Mouse (Mus musculus): ENCODE results near the gene Zfp978. TPM values are rescaled to one million over a fixed set of nuclear protein-coding genes. Genes with fewer than 3 reads are reported as not detected.
"Not testable (repeated sequence)": the region's sequence is repeated elsewhere in the genome, so short reads cannot be mapped to it uniquely, and the experiment has no call there.

Gene Zfp978
- polyA plus RNA-seq, 1 experiment from 2014 or later: not detected

DNA sequence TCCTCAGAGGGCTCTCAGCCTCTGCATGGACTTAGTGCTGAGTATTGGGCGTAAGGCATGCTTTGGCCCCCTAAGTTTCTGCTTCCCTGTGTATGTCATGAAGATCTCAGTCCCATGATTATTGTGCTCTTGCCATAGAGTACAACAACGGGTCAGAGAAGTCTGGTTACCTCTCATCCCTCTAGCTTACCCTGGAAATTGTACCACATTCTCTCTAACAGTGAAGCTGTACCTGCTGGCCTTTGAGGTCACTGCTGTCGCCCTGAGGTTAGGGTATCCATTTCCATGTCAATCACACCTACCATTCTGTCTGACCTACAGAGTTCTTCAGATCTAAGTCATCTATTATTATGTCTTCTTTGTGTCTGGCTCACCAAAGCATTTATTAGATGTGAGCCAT lies 62.0 kb downstream of the Zfp978 start:
- Histone ChIP-seq H3K36me3 (no peaks in the 10 kb centered on the region), H3K4me3 (no peak overlapping the region), H3K4me2 (replicated peaks) (no peak overlapping the region), H3K9ac (no peak overlapping the region), H3K27ac (no peak overlapping the region), H3K4me1 (no peaks in the 10 kb centered on the region), H3K27me3 (no peaks in the 10 kb centered on the region), H3K9me3 (replicated peaks) (peaks cover 51% of the 10 kb centered on the region)
- ATAC-seq (ENCODE audit: low FRiP score): no peak; the same call in 1 of the 2 replicates
- WGBS: 48% methylated on average over 3 of the region's 3 CpGs

DNA sequence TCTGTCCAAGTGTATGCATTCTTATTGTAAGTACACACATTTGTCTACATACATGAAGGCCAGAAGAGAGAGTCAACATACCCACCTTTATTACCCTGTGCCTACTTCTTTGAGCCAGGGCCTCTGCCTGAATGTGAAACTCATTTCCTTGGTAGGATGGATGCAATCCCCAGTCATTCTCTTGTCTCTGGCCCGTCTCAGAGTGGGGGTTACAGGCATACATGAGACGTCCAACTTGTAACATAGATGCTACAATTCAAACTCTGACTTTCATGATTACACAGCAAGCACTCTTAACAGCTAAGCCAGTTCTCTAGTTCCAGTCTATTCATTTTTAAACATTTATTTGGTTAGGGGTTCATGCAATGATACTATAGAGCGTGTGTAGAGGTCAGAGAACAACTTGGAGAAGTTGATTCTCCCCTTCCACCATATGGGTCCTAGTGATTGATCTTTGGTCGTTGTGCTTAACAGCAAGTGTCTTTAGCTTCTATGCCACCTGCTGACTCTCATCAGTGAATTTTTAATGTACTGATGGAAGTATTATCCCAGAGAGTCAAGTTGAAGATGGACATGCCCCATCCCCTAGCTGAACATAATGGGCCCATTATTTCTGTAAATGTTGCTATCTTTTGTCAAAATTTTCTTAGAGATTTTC lies 62.7 kb downstream of the Zfp978 start:
- Histone ChIP-seq H3K9ac (no peak overlapping the region), H3K9me3 (replicated peaks) (peaks cover 50% of the 10 kb centered on the region), H3K4me1 (no peaks in the 10 kb centered on the region), H3K27me3 (no peaks in the 10 kb centered on the region), H3K36me3 (no peaks in the 10 kb centered on the region), H3K4me2 (replicated peaks) (no peak overlapping the region), H3K4me3 (no peak overlapping the region), H3K27ac (no peak overlapping the region)
- WGBS: 61% methylated on average over 4 of the region's 4 CpGs
- ATAC-seq (ENCODE audit: low FRiP score): 0 out of 2 replicates have a peak, but pooled peaks have one; percentile 8

DNA sequence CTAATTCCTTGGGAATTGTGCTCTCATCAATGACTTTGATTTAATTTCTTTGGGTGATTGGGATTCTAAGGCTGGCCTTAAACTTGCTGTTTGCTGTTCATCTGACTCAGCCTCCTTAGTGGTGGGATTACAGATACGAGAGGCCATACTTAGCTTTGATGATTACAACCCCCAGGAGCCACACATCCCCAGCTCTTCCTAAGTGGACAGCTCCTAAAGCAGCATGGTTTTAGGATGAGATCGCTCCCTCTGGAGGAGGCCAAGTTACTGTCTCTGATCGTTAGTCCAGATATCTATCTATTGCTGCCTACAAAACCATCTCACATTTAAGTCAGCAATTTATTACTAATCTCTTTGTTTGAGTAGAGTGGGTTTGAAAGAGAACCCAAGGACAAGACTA lies 63.3 kb downstream of the Zfp978 start:
- not testable (repeated sequence) for H3K4me2 ChIP-seq (replicated peaks); H3K4me1 ChIP-seq; H3K9ac ChIP-seq; H3K36me3 ChIP-seq; H3K27me3 ChIP-seq; H3K4me3 ChIP-seq; H3K27ac ChIP-seq; ATAC-seq (ENCODE audit: low FRiP score)
- WGBS: 52% methylated on average over 3 of the region's 3 CpGs
- H3K9me3 ChIP-seq (replicated peaks): peaks cover 47% of the 10 kb centered on the region

DNA sequence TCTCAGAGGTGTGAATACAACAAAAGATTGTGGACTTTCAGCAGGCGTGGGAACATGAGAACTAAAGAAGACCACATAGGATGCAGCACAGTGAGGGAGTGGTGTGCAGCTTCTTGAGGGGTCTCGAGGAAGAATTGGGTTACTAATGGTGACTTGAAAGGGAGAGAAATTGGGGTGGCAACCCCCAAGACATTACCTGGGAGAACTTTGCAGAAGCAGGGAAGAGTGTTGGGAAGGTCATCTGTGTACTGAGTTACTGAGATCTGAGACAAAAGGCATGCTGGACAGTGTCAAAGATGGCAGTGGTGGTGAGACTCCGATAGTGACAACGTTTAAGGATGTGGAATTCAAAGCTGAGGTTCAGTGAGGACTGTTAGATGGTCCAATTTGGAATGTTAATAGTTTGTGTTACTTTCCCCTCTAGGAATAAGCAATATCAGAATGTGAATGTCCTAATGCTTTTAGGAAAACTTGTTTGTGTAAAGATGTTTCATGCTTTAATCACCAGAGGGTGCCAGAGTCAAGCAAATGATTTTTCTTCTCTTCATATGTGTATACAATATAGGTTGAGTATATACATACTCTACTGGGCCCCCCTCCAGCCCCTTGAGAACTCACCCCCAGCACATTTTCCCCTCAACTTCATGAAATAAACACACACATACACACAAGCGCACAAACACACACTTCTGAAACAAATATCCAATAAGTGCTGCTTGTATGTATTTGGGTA lies 64.7 kb downstream of the Zfp978 start:
- ATAC-seq (ENCODE audit: low FRiP score); H3K9ac ChIP-seq; H3K36me3 ChIP-seq; H3K27me3 ChIP-seq; H3K4me3 ChIP-seq; H3K4me2 ChIP-seq (replicated peaks); H3K27ac ChIP-seq; H3K4me1 ChIP-seq: not testable (repeated sequence)
- WGBS: 56% methylated on average over 5 of the region's 5 CpGs
- peaks cover 40% of the 10 kb centered on the region for H3K9me3 ChIP-seq (replicated peaks)

DNA sequence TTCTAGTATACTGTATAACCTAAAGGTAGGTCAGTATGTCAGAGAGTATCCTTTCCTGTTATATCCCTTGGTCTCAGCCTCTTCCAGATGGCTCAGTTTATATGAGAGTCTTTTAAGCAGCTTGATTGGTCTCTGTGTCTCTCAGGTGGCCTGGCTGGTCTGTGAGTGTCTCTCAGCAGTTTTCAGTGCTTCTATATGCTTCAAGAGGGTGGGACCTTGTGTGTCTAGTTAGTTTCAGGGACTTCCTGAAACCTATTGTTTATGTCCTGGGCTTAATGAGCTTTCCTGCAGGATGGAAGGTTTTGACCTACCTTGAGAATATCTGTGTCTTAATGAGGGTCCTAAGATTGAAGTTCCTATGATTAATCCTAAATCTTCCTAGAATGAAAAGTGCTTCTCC lies 69.5 kb downstream of the Zfp978 start:
- Histone ChIP-seq H3K27me3 (no peaks in the 10 kb centered on the region), H3K4me2 (replicated peaks) (no peak overlapping the region), H3K9ac (no peak overlapping the region), H3K27ac (no peak overlapping the region), H3K4me1 (no peaks in the 10 kb centered on the region), H3K4me3 (no peak overlapping the region), H3K36me3 (no peaks in the 10 kb centered on the region), H3K9me3 (replicated peaks) (peaks cover 30% of the 10 kb centered on the region)
- no peak for ATAC-seq (ENCODE audit: low FRiP score)

DNA sequence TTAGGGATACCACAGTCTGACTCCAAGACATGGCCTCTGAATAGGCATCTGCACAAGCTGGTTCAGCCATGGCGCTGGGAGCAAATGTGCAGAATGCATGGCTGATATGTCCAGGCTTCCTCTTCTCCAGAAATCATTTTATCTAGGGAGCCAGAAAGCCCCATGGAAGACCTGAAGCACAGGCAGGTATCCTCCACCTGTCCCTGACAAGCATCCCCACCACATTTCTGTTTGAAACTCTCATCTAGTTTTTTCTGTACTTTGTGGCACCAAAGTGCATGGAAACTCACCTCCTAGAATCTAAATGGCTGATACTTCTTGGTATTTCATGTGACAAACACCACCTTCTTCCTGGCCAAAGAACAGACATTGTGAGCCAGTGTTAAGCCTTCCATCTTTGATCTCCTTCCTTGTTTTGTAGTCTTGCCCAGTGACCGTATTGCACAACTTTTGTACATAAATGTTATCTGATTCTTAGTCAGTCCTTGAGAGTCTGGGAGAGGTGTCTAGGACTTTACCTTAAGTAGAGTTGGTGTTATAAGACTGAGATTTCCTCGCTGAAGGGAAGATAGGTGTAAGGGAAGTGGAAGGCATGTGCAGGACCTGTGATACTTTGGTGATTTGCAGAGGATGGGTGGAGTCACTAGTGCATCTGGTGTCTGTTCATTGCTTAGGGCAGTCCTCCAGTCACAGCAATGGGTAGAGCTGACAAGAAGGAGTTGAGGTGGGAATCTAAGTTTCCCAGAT lies 70.8 kb downstream of the Zfp978 start:
- H3K4me2 ChIP-seq (replicated peaks); H3K27ac ChIP-seq; H3K36me3 ChIP-seq; H3K9ac ChIP-seq; H3K27me3 ChIP-seq; H3K4me3 ChIP-seq; H3K4me1 ChIP-seq: not testable (repeated sequence)
- H3K9me3 ChIP-seq (replicated peaks): peaks cover 32% of the 10 kb centered on the region
- WGBS: 74% methylated on average over 3 of the region's 3 CpGs
- peak; percentile 36 for ATAC-seq (ENCODE audit: low FRiP score)

DNA sequence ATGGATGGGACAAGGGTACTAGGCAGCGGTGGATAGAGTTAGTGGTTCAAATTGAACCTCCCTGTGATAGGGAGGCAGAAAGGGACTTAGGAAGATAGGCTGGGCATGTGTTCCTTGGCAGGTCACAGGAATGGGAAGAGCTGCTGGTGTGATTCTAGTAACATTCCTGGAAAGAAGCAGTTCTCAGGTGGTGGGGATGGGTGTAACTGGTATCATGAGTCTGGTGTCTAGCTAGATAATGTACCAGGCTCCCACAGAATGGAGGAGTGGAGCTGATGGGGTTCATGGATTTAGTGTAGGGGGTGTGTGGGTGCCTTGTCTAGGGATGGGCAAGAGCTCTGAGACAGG lies 71.3 kb downstream of the Zfp978 start:
- Histone ChIP-seq H3K27me3 (no peaks in the 10 kb centered on the region), H3K27ac (no peak overlapping the region), H3K9me3 (replicated peaks) (peaks cover 36% of the 10 kb centered on the region), H3K4me2 (replicated peaks) (no peak overlapping the region), H3K36me3 (no peaks in the 10 kb centered on the region), H3K4me3 (no peak overlapping the region), H3K4me1 (no peaks in the 10 kb centered on the region), H3K9ac (no peak overlapping the region)
- peak; percentile 23 for ATAC-seq (ENCODE audit: low FRiP score)
- WGBS: 89% methylated on average over 1 of the region's 1 CpGs

DNA sequence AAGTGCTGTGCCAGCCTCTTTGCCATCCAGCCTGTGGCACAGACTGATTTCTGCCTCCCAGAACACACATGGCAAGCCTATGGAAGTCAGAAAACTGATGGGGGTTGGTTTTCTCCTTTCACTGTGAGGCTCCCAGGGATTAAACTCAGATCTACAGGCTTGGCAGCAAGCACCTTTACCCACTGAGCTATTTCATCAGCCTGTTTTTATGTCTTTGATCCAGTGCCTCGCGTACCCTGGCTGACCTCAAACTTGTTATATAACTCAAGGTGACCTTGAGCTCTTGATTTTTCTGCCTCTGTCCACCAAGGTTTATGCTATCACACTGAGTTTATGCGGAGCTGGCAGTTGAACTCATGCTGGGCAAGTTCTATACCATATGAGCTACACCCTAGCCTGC lies 71.9 kb downstream of the Zfp978 start:
- H3K27me3 ChIP-seq: no peaks in the 10 kb centered on the region
- no peak overlapping the region for H3K9ac ChIP-seq
- ATAC-seq (ENCODE audit: low FRiP score): peak; percentile 27; the same call in 1 of the 2 replicates
- H3K4me1 ChIP-seq: no peaks in the 10 kb centered on the region
- no peak overlapping the region for H3K4me3 ChIP-seq
- no peak overlapping the region for H3K27ac ChIP-seq
- H3K9me3 ChIP-seq (replicated peaks): peaks cover 36% of the 10 kb centered on the region
- no peak overlapping the region for H3K4me2 ChIP-seq (replicated peaks)
- WGBS: 39% methylated on average over 3 of the region's 3 CpGs
- H3K36me3 ChIP-seq: no peaks in the 10 kb centered on the region

DNA sequence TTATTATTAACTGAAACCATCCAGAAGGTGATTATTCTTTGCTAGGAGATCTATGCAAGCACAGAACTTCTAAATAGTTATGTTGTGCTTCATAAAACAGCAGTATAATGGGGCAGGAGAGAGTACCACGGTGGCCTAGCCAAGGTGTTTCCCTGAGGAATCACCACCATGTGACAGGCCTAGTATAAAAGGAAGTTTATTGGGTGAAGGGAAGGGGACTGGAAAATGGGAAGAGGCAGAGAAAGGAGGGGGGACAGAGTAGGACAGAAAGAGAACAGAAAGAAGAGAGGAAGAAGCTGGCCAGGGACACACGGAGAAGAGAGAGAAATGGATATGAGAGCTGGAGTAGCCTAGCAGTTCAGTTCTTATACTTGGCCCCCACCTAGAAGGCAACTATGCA lies 72.8 kb downstream of the Zfp978 start:
- ATAC-seq (ENCODE audit: low FRiP score): peak; percentile 57
- no peaks in the 10 kb centered on the region for H3K4me1 ChIP-seq
- H3K27ac ChIP-seq: no peak overlapping the region
- H3K4me2 ChIP-seq (replicated peaks): no peak overlapping the region
- WGBS: 47% methylated on average over 2 of the region's 2 CpGs
- H3K4me3 ChIP-seq: no peak overlapping the region
- no peaks in the 10 kb centered on the region for H3K36me3 ChIP-seq
- no peaks in the 10 kb centered on the region for H3K27me3 ChIP-seq
- no peak overlapping the region for H3K9ac ChIP-seq
- H3K9me3 ChIP-seq (replicated peaks): peaks cover 33% of the 10 kb centered on the region

Other genes with a start within 250 kb of the Zfp978 start
- 5.7 and 7.0 TPM in 2 replicates for gene Zfp991, start 229.3 kb upstream of the Zfp978 start, polyA plus RNA-seq (2016; fragmentation: Nextera tagmentation; extraction: Ambion mirVana)
- 0.08 TPM in 1 of 2 replicates, not detected in the other for gene Zfp988, start 55.6 kb upstream of the Zfp978 start, polyA plus RNA-seq (2016; fragmentation: Nextera tagmentation; extraction: Ambion mirVana)
- gene Zfp982, start 131.1 kb downstream of the Zfp978 start, polyA plus RNA-seq (2016; fragmentation: Nextera tagmentation; extraction: Ambion mirVana): 8.5 and 9.8 TPM in 2 replicates
- 0.32 and 0.64 TPM in 2 replicates for gene Gm16503, start 178.9 kb downstream of the Zfp978 start, polyA plus RNA-seq (2016; fragmentation: Nextera tagmentation; extraction: Ambion mirVana)
- gene Zfp985, start 192.0 kb downstream of the Zfp978 start, polyA plus RNA-seq (2016; fragmentation: Nextera tagmentation; extraction: Ambion mirVana): 0.10 TPM in 1 of 2 replicates, not detected in the other